Mouse (Mus musculus) neural tube, embryonic 11.5 days (tissue): ENCODE data around the gene Shh. TPM values are rescaled to one million over a fixed set of nuclear protein-coding genes. Genes with fewer than 3 reads are reported as not detected.

Experiments
- ATAC-seq: fragments of 200-750 bp; cut with Nextera tagmentation; 2 replicates; pipeline ENCODE4 v1.8.0; 2017; ENCODE audit warnings: moderate number of reproducible peaks, mild to moderate bottlenecking, moderate TSS enrichment, moderate library complexity; ENCODE audit not compliant: insufficient read depth, low FRiP score, low TSS enrichment
- DNase-seq: peaks from one replicate; pipeline ENCODE4 v3.0.0-alpha.2; 2015; ENCODE audit warnings: low spot score
- H3K27ac ChIP-seq: fragments of 300-500 bp; sonication (generic); 2 replicates; pipeline ENCODE4 v1.5.1; 2014; ENCODE audit warnings: low read depth, mild to moderate bottlenecking, low read length
- H3K27me3 ChIP-seq: fragments of 300-500 bp; sonication (generic); 2 replicates; pipeline ENCODE4 v1.6.1; 2014; ENCODE audit warnings: mild to moderate bottlenecking, low read length, mixed read lengths; ENCODE audit not compliant: control insufficient read depth, insufficient read depth
- H3K36me3 ChIP-seq: fragments of 300-500 bp; sonication (generic); 2 replicates; pipeline ENCODE4 v1.6.1; 2014; ENCODE audit warnings: mild to moderate bottlenecking, low read length, moderate library complexity, mixed read lengths; ENCODE audit not compliant: control insufficient read depth, insufficient read depth
- H3K4me1 ChIP-seq: fragments of 300-500 bp; sonication (generic); 2 replicates; pipeline ENCODE4 v1.6.1; 2014; ENCODE audit warnings: low read length, mixed read lengths; ENCODE audit not compliant: control insufficient read depth, insufficient read depth
- H3K4me2 ChIP-seq: fragments of 300-500 bp; sonication (generic); 2 replicates; pipeline ENCODE4 v1.6.1; 2014; ENCODE audit warnings: low read depth, mild to moderate bottlenecking, moderate library complexity
- H3K4me3 ChIP-seq: fragments of 300-500 bp; sonication (generic); 2 replicates; pipeline ENCODE4 v1.5.1; 2014; ENCODE audit warnings: low read depth, low read length
- H3K9ac ChIP-seq: fragments of 300-500 bp; sonication (generic); 2 replicates; pipeline ENCODE4 v1.6.1; 2014; ENCODE audit warnings: mild to moderate bottlenecking, low read length
- H3K9me3 ChIP-seq: fragments of 300-500 bp; sonication (generic); 2 replicates; pipeline ENCODE4 v1.6.1; 2016; ENCODE audit warnings: low read length; ENCODE audit not compliant: control insufficient read depth
- WGBS: fragments of 180-500 bp; shearing (Covaris S2); extraction: QIAGEN DNeasy Blood & Tissue Kit; methylation state at CpG from one replicate; pipeline ENCODE4 v1.1.7; 2014; 5-methylcytosine and 5-hydroxymethylcytosine counted together
- polyA plus RNA-seq: library from polyadenylated mRNA; unstranded; fragments of >200 nt; fragmentation: Nextera tagmentation; extraction: Ambion mirVana; gene quantifications from 2 replicates; pipeline ENCODE4 v1.2.1, GENCODE M21; 2014

Shh gene
- polyA plus RNA-seq, 1 experiment from 2014 or later, result 1.9 TPM

GRCm38 (mm10) chr5:28453523-28453922, 13.5 kb downstream of the Shh start:
- peaks cover 6% of the 10 kb centered on the region for H3K4me1 ChIP-seq
- no peak overlapping the region for H3K4me2 ChIP-seq
- H3K9me3 ChIP-seq, result no peaks in the 10 kb centered on the region
- ATAC-seq (no peak), DNase-seq (no peak)
- H3K27ac ChIP-seq, result no peak overlapping the region
- H3K4me3 ChIP-seq, result no peak overlapping the region
- H3K36me3 ChIP-seq, result no peaks in the 10 kb centered on the region
- 22% methylated on average over 3 of the region's 3 CpGs for WGBS
- no peak overlapping the region for H3K9ac ChIP-seq
- H3K27me3 ChIP-seq, result peaks cover 31% of the 10 kb centered on the region

GRCm38 (mm10) chr5:28453086-28453485, 14.0 kb downstream of the Shh start:
- no peaks in the 10 kb centered on the region for H3K9me3 ChIP-seq
- H3K4me3 ChIP-seq, result no peak overlapping the region
- peaks cover 4% of the 10 kb centered on the region for H3K4me1 ChIP-seq
- 88% methylated on average over 5 of the region's 5 CpGs for WGBS
- H3K27me3 ChIP-seq, result peaks cover 26% of the 10 kb centered on the region
- no peak for ATAC-seq
- H3K4me2 ChIP-seq, result no peak overlapping the region
- H3K36me3 ChIP-seq, result no peaks in the 10 kb centered on the region
- no peak for DNase-seq
- no peak overlapping the region for H3K9ac ChIP-seq
- H3K27ac ChIP-seq, result no peak overlapping the region

- peaks cover 8% of the 10 kb centered on the region for H3K27me3 ChIP-seq
- H3K27ac ChIP-seq, result no peak overlapping the region
- H3K4me2 ChIP-seq, result no peak overlapping the region
- WGBS, result 35% methylated on average over 6 of the region's 6 CpGs
- no peaks in the 10 kb centered on the region for H3K4me1 ChIP-seq
- no peak overlapping the region for H3K9ac ChIP-seq
- DNase-seq, result peak; percentile 89
- peak; percentile 68 for ATAC-seq
- H3K36me3 ChIP-seq, result no peaks in the 10 kb centered on the region
- no peaks in the 10 kb centered on the region for H3K9me3 ChIP-seq
- no peak overlapping the region for H3K4me3 ChIP-seq
Measured at GRCm38 (mm10) chr5:28451053-28451638, 15.9 kb downstream of the Shh start.

- H3K27ac ChIP-seq, result no peak overlapping the region
- ATAC-seq (no peak), DNase-seq (no peak)
- no peaks in the 10 kb centered on the region for H3K4me1 ChIP-seq
- no peak overlapping the region for H3K4me3 ChIP-seq
- H3K9me3 ChIP-seq, result no peaks in the 10 kb centered on the region
- no peak overlapping the region for H3K9ac ChIP-seq
- H3K36me3 ChIP-seq, result no peaks in the 10 kb centered on the region
- H3K27me3 ChIP-seq, result peaks cover under 1% of the 10 kb centered on the region; the same call in 1 of the 2 replicates
- WGBS, result 49% methylated on average over 3 of the region's 3 CpGs
- H3K4me2 ChIP-seq, result no peak overlapping the region
Measured at GRCm38 (mm10) chr5:28450126-28450890, 16.7 kb downstream of the Shh start.

DNA sequence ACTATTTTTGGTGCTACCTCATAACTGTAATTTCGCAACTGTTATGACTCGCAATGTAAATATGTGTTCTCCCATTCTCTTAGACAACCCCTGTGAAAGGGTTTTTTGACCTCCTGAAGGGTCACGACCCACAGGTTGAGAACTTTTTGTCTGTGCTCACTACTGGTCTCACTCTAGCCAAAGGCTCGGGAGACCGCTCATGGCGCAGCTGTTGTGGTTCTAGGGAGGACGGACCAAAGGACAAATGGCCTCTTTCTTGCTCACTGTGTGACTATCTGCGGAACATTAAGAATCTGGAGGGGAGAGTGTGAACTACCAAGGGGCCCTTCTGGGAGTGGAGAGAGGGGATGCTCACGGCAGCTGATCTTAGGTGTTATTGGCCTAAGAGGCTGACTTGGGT, 41.1 kb downstream of the Shh start:
- H3K4me1 ChIP-seq, result no peaks in the 10 kb centered on the region
- H3K36me3 ChIP-seq, result no peaks in the 10 kb centered on the region
- DNase-seq (no peak), ATAC-seq (no peak)
- no peak overlapping the region for H3K4me2 ChIP-seq
- no peak overlapping the region for H3K9ac ChIP-seq
- H3K4me3 ChIP-seq, result no peak overlapping the region
- H3K27me3 ChIP-seq, result no peaks in the 10 kb centered on the region
- H3K9me3 ChIP-seq, result no peaks in the 10 kb centered on the region
- WGBS, result 92% methylated on average over 9 of the region's 9 CpGs
- no peak overlapping the region for H3K27ac ChIP-seq

- 72% methylated on average over 4 of the region's 4 CpGs for WGBS
- H3K27me3 ChIP-seq, result no peaks in the 10 kb centered on the region
- H3K4me3 ChIP-seq, result no peak overlapping the region
- no peak overlapping the region for H3K27ac ChIP-seq
- H3K9me3 ChIP-seq, result no peaks in the 10 kb centered on the region
- no peak overlapping the region for H3K4me2 ChIP-seq
- H3K36me3 ChIP-seq, result peaks cover 2% of the 10 kb centered on the region; the same call in 1 of the 2 replicates
- H3K9ac ChIP-seq, result no peak overlapping the region
- DNase-seq, result no peak
- H3K4me1 ChIP-seq, result no peaks in the 10 kb centered on the region
- no peak for ATAC-seq
Measured at GRCm38 (mm10) chr5:28423781-28424180, 43.3 kb downstream of the Shh start.

- no peak for ATAC-seq
Measured at GRCm38 (mm10) chr5:28419640-28420265, 47.3 kb downstream of the Shh start.

DNA sequence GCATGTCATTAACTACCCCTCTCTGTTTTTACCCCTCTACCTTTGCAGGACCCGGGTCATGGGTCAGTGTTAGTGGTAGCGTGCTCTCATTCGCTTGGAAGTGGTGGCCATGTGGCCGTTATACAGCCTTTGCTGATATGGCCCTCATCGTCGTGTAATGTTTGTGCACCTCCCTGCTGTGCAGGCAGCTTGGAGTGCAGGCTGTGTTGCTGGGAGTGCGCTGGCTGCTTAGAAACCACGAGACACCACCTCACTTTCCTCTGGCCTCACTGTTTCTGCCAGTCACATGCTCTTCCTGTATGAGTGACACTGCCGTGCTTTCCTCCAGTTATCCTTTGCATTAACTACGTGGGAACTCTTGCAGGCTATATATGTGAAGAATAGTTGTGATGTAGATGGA, 48.3 kb downstream of the Shh start:
- DNase-seq (no peak), ATAC-seq (no peak)
- Histone ChIP-seq H3K27ac (no peak overlapping the region), H3K4me2 (no peak overlapping the region), H3K9ac (no peak overlapping the region), H3K27me3 (no peaks in the 10 kb centered on the region), H3K4me1 (no peaks in the 10 kb centered on the region), H3K4me3 (no peak overlapping the region), H3K9me3 (no peaks in the 10 kb centered on the region), H3K36me3 (peaks cover 10% of the 10 kb centered on the region)
- 73% methylated on average over 10 of the region's 10 CpGs for WGBS

More at GRCm38 (mm10) chr5:28419640-28420265, 47.3 kb downstream of the Shh start:
- no peaks in the 10 kb centered on the region for H3K9me3 ChIP-seq
- H3K9ac ChIP-seq, result no peak overlapping the region
- H3K4me1 ChIP-seq, result no peaks in the 10 kb centered on the region
- WGBS, result 85% methylated on average over 12 of the region's 12 CpGs
- no peak overlapping the region for H3K4me2 ChIP-seq
- H3K27ac ChIP-seq, result no peak overlapping the region
- no peaks in the 10 kb centered on the region for H3K27me3 ChIP-seq
- no peak for DNase-seq
- peaks cover 5% of the 10 kb centered on the region for H3K36me3 ChIP-seq
- H3K4me3 ChIP-seq, result no peak overlapping the region

GRCm38 (mm10) chr5:28416029-28416428, 51.0 kb downstream of the Shh start:
- Histone ChIP-seq H3K27me3 (no peaks in the 10 kb centered on the region), H3K27ac (no peak overlapping the region), H3K36me3 (peaks cover 17% of the 10 kb centered on the region), H3K9ac (no peak overlapping the region), H3K4me1 (no peaks in the 10 kb centered on the region), H3K9me3 (no peaks in the 10 kb centered on the region), H3K4me3 (no peak overlapping the region), H3K4me2 (no peak overlapping the region)
- ATAC-seq, result no peak
- no peak for DNase-seq
